Mouse (Mus musculus) monocyte, adult 2 months (primary cell): Measurements from ENCODE around the gene Ripor3.

Experiments used
- DNase-seq, 2 experiments: peaks; one replicate each; pipeline ENCODE4 v3.0.0; 2022; ENCODE audit warnings: low spot score in 2 of 2, low read depth in 1 of 2

The Ripor3 gene

GRCm38 (mm10) chr2:167938786-167939185, 71.6 kb downstream of the Ripor3 start:
- DNase-seq: no peak

GRCm38 (mm10) chr2:167935956-167936355, 74.5 kb downstream of the Ripor3 start:
- DNase-seq: no peak

- no peak for DNase-seq
Measured at GRCm38 (mm10) chr2:167933397-167933796, 77.0 kb downstream of the Ripor3 start.

GRCm38 (mm10) chr2:167932727-167933231, 77.6 kb downstream of the Ripor3 start:
- no peak for DNase-seq

- peak; percentile 97 to 98 for DNase-seq
Measured at GRCm38 (mm10) chr2:167931985-167932726, 78.3 kb downstream of the Ripor3 start, which contains the start of gene Ptpn1. TSS of gene Ptpn1 (plus strand) at chr2:167932057.

GRCm38 (mm10) chr2:167930975-167931374, 79.4 kb downstream of the Ripor3 start:
- no peak for DNase-seq
